Mouse (Mus musculus) v-Abl transformed pro-B cells (cell line): ENCODE measurements around the gene Gm9918.
"Not testable (repeated sequence)": the region's sequence is repeated elsewhere in the genome, so short reads cannot be mapped to it uniquely, and the experiment has no call there.

Experiments used
- in situ Hi-C, 2 experiments: fragments of 400-800 bp; cut with MboI; formaldehyde crosslinking; loops; one replicate each; pipeline ENCODE4 v1.15.1; 2025; ENCODE audit not compliant: unreplicated experiment in 2 of 2

The Gm9918 gene

GRCm38 (mm10) chr15:102270274-102270960 lies at the start of gene Gm9918:
Gm9918 (plus strand) TSS chr15:102270563.
- in situ Hi-C loops: loop anchor here in 1 of 2 experiments (5.0 kb wide), 1 partner anchor 33 kb away; no protein-coding TSS in a partner anchor

- in situ Hi-C loops: loop anchor here (5.0 kb wide), 2 partner anchors 45 to 235 kb away; no protein-coding TSS in a partner anchor
Measured at GRCm38 (mm10) chr15:102222386-102222785, 48.0 kb upstream of the Gm9918 start.

GRCm38 (mm10) chr15:102224186-102224991 lies 46.0 kb upstream of the Gm9918 start:
- in situ Hi-C loops: loop anchor here (5.0 kb wide), 2 partner anchors 47 to 237 kb away; no protein-coding TSS in a partner anchor

GRCm38 (mm10) chr15:102224992-102225617 lies 45.3 kb upstream of the Gm9918 start:
- in situ Hi-C loops: loop anchor here (5.0 kb wide), 2 partner anchors 48 to 238 kb away; no protein-coding TSS in a partner anchor

- in situ Hi-C loops: not testable (repeated sequence)
Measured at GRCm38 (mm10) chr15:102225619-102226018, 44.7 kb upstream of the Gm9918 start.

- in situ Hi-C loops: loop anchor here in 1 of 2 experiments (10.0 kb wide), 1 partner anchor 214 kb away; the partner anchor contains the start of gene Amhr2
Measured at GRCm38 (mm10) chr15:102230408-102231321, 39.7 kb upstream of the Gm9918 start.

GRCm38 (mm10) chr15:102231748-102232147 lies 38.6 kb upstream of the Gm9918 start, which contains the start of gene Itgb7:
Itgb7 (minus strand) TSS chr15:102231944.
- in situ Hi-C loops: loop anchor here in 1 of 2 experiments (10.0 kb wide), 1 partner anchor 213 kb away; the partner anchor contains the start of gene Amhr2

GRCm38 (mm10) chr15:102232764-102233163 lies 37.6 kb upstream of the Gm9918 start:
- in situ Hi-C loops: loop anchor here in 1 of 2 experiments (10.0 kb wide), 1 partner anchor 212 kb away; the partner anchor contains the start of gene Amhr2

- in situ Hi-C loops: loop anchor here in 1 of 2 experiments (10.0 kb wide), 1 partner anchor 211 kb away; the partner anchor contains the start of gene Amhr2
Measured at GRCm38 (mm10) chr15:102233896-102234295, 36.5 kb upstream of the Gm9918 start.

- in situ Hi-C loops: loop anchor here (5.0 to 10.0 kb wide), 4 partner anchors 37 to 209 kb away; partner anchors contain the start of genes Amhr2 (in 1 of the 2) and Gm9918 (in 1 of the 2)
Measured at GRCm38 (mm10) chr15:102235371-102236027, 34.9 kb upstream of the Gm9918 start.

- in situ Hi-C loops: loop anchor here (5.0 to 10.0 kb wide), 4 partner anchors 34 to 206 kb away; partner anchors contain the start of genes Amhr2 (in 1 of the 2) and Gm9918 (in 1 of the 2)
Measured at GRCm38 (mm10) chr15:102238543-102239259, 31.7 kb upstream of the Gm9918 start.

- in situ Hi-C loops: loop anchor here (5.0 to 10.0 kb wide), 4 partner anchors 33 to 206 kb away; partner anchors contain the start of genes Amhr2 (in 1 of the 2) and Gm9918 (in 1 of the 2)
Measured at GRCm38 (mm10) chr15:102239260-102239590, 31.1 kb upstream of the Gm9918 start.

- in situ Hi-C loops: loop anchor here (5.0 to 10.0 kb wide), 4 partner anchors 32 to 205 kb away; partner anchors contain the start of genes Amhr2 (in 1 of the 2) and Gm9918 (in 1 of the 2)
Measured at GRCm38 (mm10) chr15:102239851-102240250, 30.5 kb upstream of the Gm9918 start.

GRCm38 (mm10) chr15:102240607-102241006 lies 29.8 kb upstream of the Gm9918 start:
- in situ Hi-C loops: no loop called here

- in situ Hi-C loops: no loop called here
Measured at GRCm38 (mm10) chr15:102242404-102243228, 27.7 kb upstream of the Gm9918 start.

GRCm38 (mm10) chr15:102243229-102244190 lies 26.9 kb upstream of the Gm9918 start:
- in situ Hi-C loops: no loop called here
